Mouse (Mus musculus) liver, embryonic 14.5 days (tissue): ENCODE results near the gene Map2. TPM values are rescaled to one million over a fixed set of nuclear protein-coding genes. Genes with fewer than 3 reads are reported as not detected.

Source experiments
- ATAC-seq: fragments of 200-750 bp; cut with Nextera tagmentation; 2 replicates; pipeline ENCODE4 v1.8.0; 2017; ENCODE audit warnings: moderate number of reproducible peaks, mild to moderate bottlenecking, moderate library complexity; ENCODE audit not compliant: insufficient read depth
- DNase-seq, 3 experiments: peaks; one replicate each; pipeline ENCODE4 v3.0.0-alpha.2; 2012 to 2013; ENCODE audit warnings: low read depth in 3 of 3, low spot score in 3 of 3
- H3K27ac ChIP-seq: fragments of 300-500 bp; sonication (generic); 2 replicates; pipeline ENCODE4 v1.5.1; 2014; ENCODE audit warnings: moderate library complexity, mild to moderate bottlenecking, control low read depth, inconsistent platforms
- H3K27me3 ChIP-seq: fragments of 300-500 bp; sonication (generic); 2 replicates; pipeline ENCODE4 v1.6.1; 2014; ENCODE audit warnings: mild to moderate bottlenecking, low read length, moderate library complexity; ENCODE audit not compliant: control insufficient read depth, insufficient read depth
- H3K36me3 ChIP-seq: fragments of 300-500 bp; sonication (generic); replicated peaks from 2 replicates; pipeline ENCODE4 v1.6.1; 2014; ENCODE audit warnings: low read depth; ENCODE audit not compliant: control insufficient read depth, insufficient read depth
- H3K4me1 ChIP-seq, 2 experiments: fragments of 200-500 bp in 1 of 2; fragments of 300-500 bp in 1 of 2; sonication (generic) in 1 of 2; replicated peaks; 2 replicates each; pipeline ENCODE4 v1.6.1; 2012 to 2014; ENCODE audit warnings: antibody characterized with exemption in 1 of 2, inconsistent platforms in 1 of 2, low read length in 1 of 2; ENCODE audit not compliant: control insufficient read depth in 2 of 2, insufficient read depth in 2 of 2
- H3K4me2 ChIP-seq: fragments of 300-500 bp; sonication (generic); 2 replicates; pipeline ENCODE4 v1.6.1; 2014; ENCODE audit warnings: low read depth, mild to moderate bottlenecking, control low read depth, moderate library complexity
- H3K4me3 ChIP-seq, 2 experiments: fragments of 200-500 bp in 1 of 2; fragments of 300-500 bp in 1 of 2; sonication (generic) in 1 of 2; 2 replicates each; pipeline ENCODE4 v1.5.1; 2012 to 2014; ENCODE audit warnings: low read depth in 2 of 2, low read length in 2 of 2, mild to moderate bottlenecking in 2 of 2, control low read depth in 1 of 2, inconsistent platforms in 1 of 2, moderate library complexity in 1 of 2; ENCODE audit not compliant: insufficient read depth in 1 of 2
- H3K9ac ChIP-seq: fragments of 300-500 bp; sonication (generic); replicated peaks from 2 replicates; pipeline ENCODE4 v1.6.1; 2014; ENCODE audit warnings: mild to moderate bottlenecking, control low read depth, moderate library complexity
- H3K9me3 ChIP-seq: fragments of 300-500 bp; sonication (generic); 2 replicates; pipeline ENCODE4 v1.6.1; 2016; ENCODE audit warnings: low read length, mixed read lengths; ENCODE audit not compliant: control insufficient read depth
- CTCF ChIP-seq: IDR thresholded peaks from 2 replicates; pipeline ENCODE4 v1.5.1; 2016; ENCODE audit warnings: antibody characterized with exemption, low read depth, control low read depth
- EP300 ChIP-seq: IDR thresholded peaks from 2 replicates; pipeline ENCODE4 v1.6.1; 2016; ENCODE audit warnings: antibody characterized with exemption, low read depth
- WGBS: fragments of 180-500 bp; shearing (Covaris S2); extraction: QIAGEN DNeasy Blood & Tissue Kit; methylation state at CpG from one replicate; pipeline ENCODE4 v1.1.7; 2014; ENCODE audit not compliant: insufficient replicate concordance; 5-methylcytosine and 5-hydroxymethylcytosine counted together
- polyA plus RNA-seq, 2 experiments: library from polyadenylated mRNA; depleted of rRNA in 1 of 2; stranded (reverse) in 1 of 2; unstranded in 1 of 2; fragments of >200 nt; fragmentation: Nextera tagmentation in 1 of 2; extraction: Ambion mirVana in 1 of 2; gene quantifications; 2 replicates each; pipeline versions ENCODE4 v1.2.1 to v1.2.3; 2012 to 2014

The Map2 gene
- polyA plus RNA-seq, 2 experiments = 0.62 to 0.64 TPM

- no peak overlapping the region for H3K4me2 ChIP-seq
- H3K36me3 ChIP-seq = no peaks in the 10 kb centered on the region
- no peak overlapping the region for H3K4me3 ChIP-seq
- no peak for ATAC-seq
- TF ChIP-seq CTCF (no peak), EP300 (no peak)
- WGBS = 65% methylated on average over 2 of the region's 2 CpGs
- no peaks in the 10 kb centered on the region for H3K27me3 ChIP-seq
- H3K27ac ChIP-seq = no peak overlapping the region
- H3K9me3 ChIP-seq = no peaks in the 10 kb centered on the region
- H3K9ac ChIP-seq = no peak overlapping the region
- no peak for DNase-seq
- H3K4me1 ChIP-seq = no peaks in the 10 kb centered on the region
Measured at GRCm38 (mm10) chr1:66371371-66371770, 196.3 kb downstream of the Map2 start.

GRCm38 (mm10) chr1:66386321-66386720, 211.2 kb downstream of the Map2 start:
- Histone ChIP-seq H3K4me3 (no peak overlapping the region), H3K27me3 (no peaks in the 10 kb centered on the region), H3K4me1 (no peaks in the 10 kb centered on the region), H3K9me3 (no peaks in the 10 kb centered on the region), H3K27ac (no peak overlapping the region), H3K9ac (no peak overlapping the region), H3K36me3 (no peaks in the 10 kb centered on the region), H3K4me2 (no peak overlapping the region)
- DNase-seq (no peak), ATAC-seq (no peak)
- 77% methylated on average over 4 of the region's 4 CpGs for WGBS
- no peak for TF ChIP-seq CTCF
- no peak for TF ChIP-seq EP300

GRCm38 (mm10) chr1:66386751-66387452, 211.8 kb downstream of the Map2 start:
- Histone ChIP-seq H3K9me3 (no peaks in the 10 kb centered on the region), H3K9ac (no peak overlapping the region), H3K4me3 (no peak overlapping the region), H3K4me2 (no peak overlapping the region), H3K27me3 (no peaks in the 10 kb centered on the region), H3K36me3 (no peaks in the 10 kb centered on the region), H3K27ac (no peak overlapping the region), H3K4me1 (no peaks in the 10 kb centered on the region)
- no peak for DNase-seq
- no peak for ATAC-seq
- WGBS = 69% methylated on average over 10 of the region's 10 CpGs
- no peak for TF ChIP-seq CTCF
- TF ChIP-seq EP300 = no peak

- Histone ChIP-seq H3K27me3 (no peaks in the 10 kb centered on the region), H3K9me3 (no peaks in the 10 kb centered on the region), H3K27ac (no peak overlapping the region), H3K9ac (no peak overlapping the region), H3K4me3 (no peak overlapping the region), H3K4me2 (no peak overlapping the region), H3K36me3 (no peaks in the 10 kb centered on the region), H3K4me1 (no peaks in the 10 kb centered on the region)
- 57% methylated on average over 8 of the region's 8 CpGs for WGBS
- DNase-seq (no peak), ATAC-seq (no peak)
- TF ChIP-seq EP300 = no peak
- TF ChIP-seq CTCF = no peak
Measured at GRCm38 (mm10) chr1:66388561-66388960, 213.5 kb downstream of the Map2 start.

GRCm38 (mm10) chr1:66394944-66395637, 220.0 kb downstream of the Map2 start:
- 31% methylated on average over 8 of the region's 8 CpGs for WGBS
- H3K4me1 ChIP-seq = no peaks in the 10 kb centered on the region
- no peaks in the 10 kb centered on the region for H3K36me3 ChIP-seq
- ATAC-seq (no peak), DNase-seq (no peak)
- H3K27ac ChIP-seq = no peak overlapping the region
- H3K4me3 ChIP-seq = no peak overlapping the region
- no peak overlapping the region for H3K9ac ChIP-seq
- H3K9me3 ChIP-seq = no peaks in the 10 kb centered on the region
- H3K27me3 ChIP-seq = no peaks in the 10 kb centered on the region
- no peak overlapping the region for H3K4me2 ChIP-seq
- TF ChIP-seq EP300 (no peak), CTCF (no peak)
